Mouse (Mus musculus): ENCODE results near the gene Scube1.

GRCm38 (mm10) chr15:83667501-83667900 lies 57.3 kb downstream of the Scube1 start:
- TF ChIP-seq GATA1 (IDR thresholded peaks at IDR 0.05; ENCODE audit: low read length): no peak
- no peak for TF ChIP-seq TAL1 (IDR thresholded peaks at IDR 0.05; ENCODE audit: low read length)

All from erythroblast, embryonic 14.5 days (primary cell).